Mouse (Mus musculus) cerebellum, adult 2 months (tissue): ENCODE measurements around the gene Ly6c2. TPM values are rescaled to one million over a fixed set of nuclear protein-coding genes. Genes with fewer than 3 reads are reported as not detected.
"Not testable (repeated sequence)": the region's sequence is repeated elsewhere in the genome, so short reads cannot be mapped to it uniquely, and the experiment has no call there.

Experiments used
- DNase-seq, 2 experiments: peaks; one replicate each; pipeline ENCODE4 v3.0.0; 2021
- H3K27ac ChIP-seq: fragments of 200-500 bp; 2 replicates; pipeline ENCODE4 v1.5.1; 2012; ENCODE audit warnings: low read length, control low read depth, inconsistent platforms; ENCODE audit not compliant: insufficient read depth
- H3K27me3 ChIP-seq: fragments of 200-500 bp; 2 replicates; pipeline ENCODE4 v1.6.1; 2012; ENCODE audit warnings: inconsistent platforms, mild to moderate bottlenecking, low read length, moderate library complexity; ENCODE audit not compliant: control insufficient read depth, insufficient read depth
- H3K4me1 ChIP-seq: fragments of 200-500 bp; 2 replicates; pipeline ENCODE4 v1.6.1; 2011; ENCODE audit warnings: low read length; ENCODE audit not compliant: control insufficient read depth, insufficient read depth
- H3K4me3 ChIP-seq: fragments of 200-500 bp; replicated peaks from 2 replicates; pipeline ENCODE3; 2011; ENCODE audit warnings: mild to moderate bottlenecking, low read depth, low read length, control low read depth; ENCODE audit not compliant: insufficient read depth
- CTCF ChIP-seq: fragments of 200-500 bp; IDR thresholded peaks from 2 replicates; pipeline ENCODE4 v1.5.1; 2011; ENCODE audit warnings: low read depth, mild to moderate bottlenecking, control low read depth, low read length, moderate library complexity, borderline replicate concordance; ENCODE audit not compliant: insufficient read depth
- POLR2A ChIP-seq: fragments of 200-500 bp; IDR thresholded peaks from 2 replicates; pipeline ENCODE4 v1.6.1; 2011; ENCODE audit warnings: low read length, control low read depth, borderline replicate concordance; ENCODE audit not compliant: insufficient read depth
- WGBS: fragments of 180-500 bp; shearing (Covaris S2); methylation state at CpG from one replicate; pipeline ENCODE4 v1.1.7; 2018; 5-methylcytosine and 5-hydroxymethylcytosine counted together
- polyA plus RNA-seq: library from polyadenylated mRNA; depleted of rRNA; stranded (reverse); fragments of >200 nt; gene quantifications from 2 replicates; pipeline ENCODE4 v1.2.3, GENCODE M21; 2012; rRNA removed

The Ly6c2 gene
- polyA plus RNA-seq: 0.74 and 1.1 TPM in 2 replicates

DNA sequence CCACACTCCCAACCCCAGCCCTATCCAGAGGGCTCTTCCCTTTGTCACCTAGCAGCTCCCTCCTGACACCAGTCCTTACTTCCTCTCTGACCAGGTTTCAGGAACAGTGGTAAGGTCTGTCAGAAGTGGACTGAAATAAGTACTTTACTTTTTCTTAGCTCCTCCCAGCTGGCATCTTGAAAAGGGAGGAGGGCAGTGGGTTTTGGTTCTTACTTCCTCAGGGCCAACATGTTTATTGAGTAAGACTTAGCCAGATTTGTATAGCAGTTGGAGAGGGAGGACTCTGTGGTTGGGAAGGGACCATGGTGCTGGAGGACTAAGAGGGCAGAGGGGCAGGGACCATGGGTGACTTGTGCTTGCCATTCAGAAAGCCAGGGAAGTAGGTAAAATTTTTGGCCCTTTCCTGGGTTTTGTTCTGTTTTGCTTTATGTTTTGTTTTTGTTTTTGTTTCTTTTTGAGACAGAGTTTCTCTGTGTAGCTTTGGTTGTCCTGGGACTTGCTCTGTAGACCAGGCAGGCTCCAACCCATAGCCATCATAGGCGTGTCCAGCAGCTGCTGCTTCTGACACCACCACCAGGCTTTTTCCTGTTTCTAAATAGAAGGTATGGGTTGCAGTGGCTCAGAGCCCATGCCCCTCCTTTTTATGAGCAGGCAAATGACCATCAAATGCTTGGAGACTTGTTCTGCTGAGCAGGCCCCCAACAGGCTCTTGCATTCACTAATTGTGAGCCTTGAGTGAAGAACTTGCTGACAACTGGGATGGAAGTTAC, at the start of gene Ly6c2:
Ly6c2 (minus strand) TSS at position 110 of the 770 bp plus-strand sequence.
- H3K27ac ChIP-seq, H3K27me3 ChIP-seq, H3K4me3 ChIP-seq, H3K4me1 ChIP-seq, DNase-seq: not testable (repeated sequence)
- WGBS: 82% methylated on average over 1 of the region's 1 CpGs

DNA sequence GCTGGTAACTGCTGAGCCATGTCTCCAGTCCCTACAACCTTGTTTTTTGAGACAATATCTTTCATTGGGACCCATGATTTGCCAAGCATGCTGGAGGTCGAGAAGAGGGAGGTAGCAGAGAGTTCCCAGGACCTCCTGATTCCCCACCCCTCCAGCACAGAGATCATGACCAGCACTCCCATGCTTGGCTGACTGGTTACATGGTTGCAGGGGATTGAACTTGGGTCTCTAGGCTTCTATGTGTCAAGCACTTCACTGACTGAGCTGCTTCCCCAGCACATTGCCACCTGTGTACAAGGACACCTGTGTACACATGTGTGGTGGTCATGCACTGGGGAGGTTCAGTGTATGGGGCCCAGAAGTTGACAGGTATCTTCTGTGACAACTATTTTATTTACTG, 45.9 kb upstream of the Ly6c2 start:
- TF ChIP-seq POLR2A: no peak
- TF ChIP-seq CTCF: no peak
- 33% methylated on average over 1 of the region's 1 CpGs for WGBS
- Histone ChIP-seq H3K27ac (no peak overlapping the region), H3K4me1 (no peaks in the 10 kb centered on the region), H3K4me3 (no peak overlapping the region), H3K27me3 (no peaks in the 10 kb centered on the region)
- DNase-seq: no peak

DNA sequence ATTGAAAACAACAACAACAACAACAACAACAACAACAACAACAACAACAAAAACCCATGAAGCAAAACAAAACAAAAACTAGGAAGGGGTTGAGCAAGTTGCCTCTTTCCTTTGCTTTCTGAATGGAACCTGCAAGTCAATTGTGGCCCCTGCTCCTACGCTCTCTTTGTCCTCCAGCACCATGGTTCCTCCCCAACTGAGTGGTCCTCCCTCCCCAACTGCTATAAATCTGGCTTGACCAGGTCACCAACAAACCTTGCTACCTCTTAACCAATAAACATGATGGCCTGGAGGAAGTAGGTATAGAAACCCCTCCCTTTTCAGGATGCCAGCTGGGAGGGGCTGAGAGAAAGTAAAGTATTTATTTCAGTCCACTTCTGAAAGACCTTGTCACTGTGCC, 43.2 kb upstream of the Ly6c2 start, which contains the start of gene Ly6g:
Ly6g (plus strand) TSS at position 301 of the 400 bp plus-strand sequence.
- Histone ChIP-seq H3K4me1 (no peaks in the 10 kb centered on the region), H3K27ac (no peak within 1 kb of the TSS), H3K27me3 (no peaks in the 10 kb centered on the region), H3K4me3 (no peak within 1 kb of the TSS)
- TF ChIP-seq CTCF (no peak), POLR2A (no peak)
- no peak for DNase-seq
- 96% methylated on average over 1 of the region's 1 CpGs for WGBS

DNA sequence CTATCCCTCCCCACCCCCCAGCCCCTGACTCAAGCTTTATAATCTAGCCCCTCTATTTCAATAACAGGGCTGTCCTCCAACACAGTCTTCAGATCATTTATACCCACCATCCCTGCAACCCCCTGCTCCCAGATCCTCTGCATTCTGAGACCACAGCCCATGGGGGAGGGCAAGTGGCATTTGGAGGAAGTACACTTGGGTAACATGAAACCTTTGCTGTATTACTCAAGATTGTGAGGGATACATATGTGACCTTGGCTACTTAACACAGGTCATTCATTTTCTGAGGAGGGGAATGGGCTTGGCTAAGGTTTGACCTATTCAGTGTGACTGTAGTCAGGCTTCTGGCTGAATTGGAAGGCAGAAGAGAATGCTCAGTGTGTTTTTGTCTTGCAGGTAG, 41.3 kb upstream of the Ly6c2 start:
- Histone ChIP-seq H3K4me1 (no peaks in the 10 kb centered on the region), H3K27me3 (no peaks in the 10 kb centered on the region), H3K27ac (no peak overlapping the region), H3K4me3 (no peak overlapping the region)
- no peak for DNase-seq
- TF ChIP-seq CTCF (no peak), POLR2A (no peak)

DNA sequence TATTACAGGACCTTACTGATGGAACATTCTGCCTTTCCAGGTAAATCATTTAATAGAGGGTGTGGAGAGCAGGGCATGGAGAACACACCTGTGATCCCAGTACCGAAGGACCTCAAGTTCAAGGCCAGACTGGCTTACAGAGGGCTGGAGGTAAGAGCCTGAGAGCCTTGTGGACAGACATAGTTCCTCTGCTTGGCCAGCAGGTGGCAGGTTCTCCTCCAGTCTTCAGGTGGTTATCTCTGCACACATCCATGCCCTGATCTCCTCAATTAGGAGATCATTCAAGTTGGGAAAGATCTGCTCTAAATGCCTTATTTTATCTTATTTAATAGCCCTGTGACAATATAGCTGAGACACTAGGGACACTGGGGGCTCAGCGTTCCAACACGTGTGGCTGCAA, 32.0 kb upstream of the Ly6c2 start:
- Histone ChIP-seq H3K4me1 (no peaks in the 10 kb centered on the region), H3K4me3 (no peak overlapping the region), H3K27me3 (no peaks in the 10 kb centered on the region), H3K27ac (no peak overlapping the region)
- DNase-seq: no peak
- TF ChIP-seq CTCF (peak; percentile 38), POLR2A (no peak)
- 69% methylated on average over 3 of the region's 3 CpGs for WGBS

DNA sequence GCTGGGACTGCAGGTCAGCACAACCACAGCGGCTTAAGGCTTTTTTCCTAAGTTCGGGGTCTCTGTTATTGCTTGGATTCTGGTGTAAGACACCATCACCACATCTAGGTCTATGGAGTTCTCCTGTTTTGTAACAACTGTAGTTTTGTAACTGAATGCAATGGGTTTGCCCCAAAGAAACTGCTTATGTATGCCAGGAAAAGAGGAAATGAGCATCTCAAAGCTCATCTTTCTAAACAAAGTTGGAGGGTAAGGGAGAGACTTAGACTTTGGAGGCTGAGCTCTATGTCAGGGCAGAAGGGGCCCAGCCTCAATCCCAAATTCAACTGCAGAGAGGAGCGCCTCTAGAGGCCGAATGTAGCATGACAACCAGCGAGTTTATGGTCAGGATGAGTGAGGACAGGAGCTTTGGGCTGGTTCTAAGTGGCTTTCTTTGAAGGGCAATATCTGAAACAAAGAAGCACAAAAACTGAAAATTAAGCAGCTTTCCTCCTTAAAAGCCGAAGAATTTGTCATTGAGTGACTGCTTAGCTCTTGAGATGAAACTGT, 30.1 kb upstream of the Ly6c2 start:
- not testable (repeated sequence) for H3K4me1 ChIP-seq, H3K4me3 ChIP-seq, H3K27me3 ChIP-seq, H3K27ac ChIP-seq, DNase-seq
- WGBS: 44% methylated on average over 6 of the region's 6 CpGs
- peak; percentile 23; the same call in 1 of the 2 replicates for TF ChIP-seq CTCF

DNA sequence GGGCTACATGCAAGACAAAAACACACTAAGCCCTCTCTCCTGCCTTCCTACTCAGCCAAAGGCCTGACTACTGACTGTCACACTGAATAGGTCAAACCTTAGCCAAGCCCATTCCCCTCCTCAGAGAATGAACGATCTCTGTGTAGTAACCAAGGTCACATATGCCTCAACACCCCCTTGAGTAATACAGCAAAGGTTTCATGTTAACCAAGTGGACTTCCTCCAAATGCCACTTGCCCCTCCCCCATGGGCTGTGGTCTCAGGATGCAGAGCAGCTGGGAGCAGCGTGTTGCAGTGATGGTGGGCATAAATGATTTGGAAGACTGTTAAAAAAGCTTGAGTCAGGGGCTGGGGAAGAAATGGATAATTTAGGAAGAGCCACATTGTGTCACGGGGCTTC, 26.0 kb upstream of the Ly6c2 start:
- not testable (repeated sequence) for H3K4me1 ChIP-seq, H3K27me3 ChIP-seq, DNase-seq, H3K27ac ChIP-seq, H3K4me3 ChIP-seq
- WGBS: 56% methylated on average over 3 of the region's 3 CpGs

DNA sequence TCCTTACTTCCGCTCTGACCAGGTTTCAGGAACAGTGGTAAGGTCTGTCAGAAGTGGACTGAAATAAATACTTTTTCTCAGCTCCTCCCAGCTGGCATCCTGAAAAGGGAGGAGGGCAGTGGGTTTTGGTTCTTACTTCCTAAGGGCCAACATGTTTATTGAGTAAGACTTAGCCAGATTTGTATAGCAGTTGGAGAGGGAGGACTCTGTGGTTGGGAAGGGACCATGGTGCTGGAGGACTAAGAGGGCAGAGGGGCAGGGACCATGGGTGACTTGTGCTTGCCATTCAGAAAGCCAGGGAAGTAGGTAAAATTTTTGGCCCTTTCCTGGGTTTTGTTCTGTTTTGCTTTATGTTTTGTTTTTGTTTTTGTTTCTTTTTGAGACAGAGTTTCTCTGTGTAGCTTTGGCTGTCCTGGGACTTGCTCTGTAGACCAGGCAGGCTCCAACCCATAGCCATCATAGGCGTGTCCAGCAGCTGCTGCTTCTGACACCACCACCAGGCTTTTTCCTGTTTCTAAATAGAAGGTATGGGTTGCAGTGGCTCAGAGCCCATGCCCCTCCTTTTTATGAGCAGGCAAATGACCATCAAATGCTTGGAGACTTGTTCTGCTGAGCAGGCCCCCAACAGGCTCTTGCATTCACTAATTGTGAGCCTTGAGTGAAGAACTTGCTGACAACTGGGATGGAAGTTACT, 23.5 kb upstream of the Ly6c2 start:
- not testable (repeated sequence) for DNase-seq, H3K4me3 ChIP-seq, H3K27ac ChIP-seq, H3K4me1 ChIP-seq, H3K27me3 ChIP-seq
- 86% methylated on average over 2 of the region's 2 CpGs for WGBS

DNA sequence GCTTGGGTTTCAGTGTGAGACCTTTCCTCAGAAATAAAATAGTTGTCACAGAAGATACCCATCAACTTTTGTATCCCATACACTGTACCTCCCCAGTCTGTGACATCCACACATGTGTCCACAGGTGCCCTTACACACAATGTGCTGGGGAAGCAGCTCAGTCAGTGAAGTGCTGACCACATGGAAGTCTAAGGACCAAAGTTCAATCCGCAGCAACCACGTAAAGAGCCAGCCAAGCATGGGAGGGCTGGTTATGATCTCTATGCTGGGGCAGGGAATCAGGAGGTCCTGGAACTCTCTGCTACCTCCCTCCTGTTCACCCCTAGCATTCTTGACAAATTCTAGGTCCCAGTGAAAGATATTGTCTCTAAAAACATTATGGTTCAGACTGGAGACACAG, 20.6 kb upstream of the Ly6c2 start:
- H3K4me3 ChIP-seq, H3K4me1 ChIP-seq, H3K27ac ChIP-seq, DNase-seq, H3K27me3 ChIP-seq: not testable (repeated sequence)
- WGBS: 87% methylated on average over 2 of the region's 2 CpGs
